Mouse (Mus musculus) CD8-positive naive resting alpha-beta T cell, adult 2 months (primary cell): Measurements from ENCODE around the gene Cyb5r2.

Experiments used
- DNase-seq, 2 experiments: peaks; one replicate each; pipeline ENCODE4 v3.0.0; 2022; ENCODE audit warnings: low read depth in 2 of 2, low spot score in 2 of 2

The Cyb5r2 gene

GRCm38 (mm10) chr7:107727538-107727937 is 30.3 kb downstream of the Cyb5r2 start:
- no peak for DNase-seq

GRCm38 (mm10) chr7:107722536-107722935 is 35.3 kb downstream of the Cyb5r2 start:
- no peak for DNase-seq

GRCm38 (mm10) chr7:107720771-107721170 is 37.1 kb downstream of the Cyb5r2 start:
- no peak for DNase-seq

- DNase-seq: no peak
Observed at GRCm38 (mm10) chr7:107714067-107714466, 43.8 kb downstream of the Cyb5r2 start.

- no peak for DNase-seq
Observed at GRCm38 (mm10) chr7:107712743-107713142, 45.1 kb downstream of the Cyb5r2 start.

- DNase-seq: peak; percentile 60 to 65
Observed at GRCm38 (mm10) chr7:107708491-107709112, 49.2 kb downstream of the Cyb5r2 start.

GRCm38 (mm10) chr7:107707650-107708049 is 50.2 kb downstream of the Cyb5r2 start:
- DNase-seq: peak; percentile 75 to 81

- no peak for DNase-seq
Observed at GRCm38 (mm10) chr7:107705941-107706340, 51.9 kb downstream of the Cyb5r2 start.

- no peak for DNase-seq
Observed at GRCm38 (mm10) chr7:107702461-107703380, 55.1 kb downstream of the Cyb5r2 start.

- DNase-seq: no peak
Observed at GRCm38 (mm10) chr7:107700646-107701045, 57.2 kb downstream of the Cyb5r2 start.

GRCm38 (mm10) chr7:107699926-107700325 is 57.9 kb downstream of the Cyb5r2 start:
- no peak for DNase-seq
